Mouse (Mus musculus) megakaryocyte, embryonic 14.5 days (primary cell): Measurements from ENCODE around the gene Fam198b. TPM values are rescaled to one million over a fixed set of nuclear protein-coding genes. Genes with fewer than 3 reads are reported as not detected.
"Not testable (repeated sequence)": the region's sequence is repeated elsewhere in the genome, so short reads cannot be mapped to it uniquely, and the experiment has no call there.

Experiments
- H3K27me3 ChIP-seq: replicated peaks from 2 replicates; pipeline ENCODE3; 2012; ENCODE audit warnings: inconsistent platforms
- H3K36me3 ChIP-seq: replicated peaks from 2 replicates; pipeline ENCODE3; 2012; ENCODE audit warnings: low read length, inconsistent platforms, mixed read lengths
- H3K4me1 ChIP-seq: 2 replicates; pipeline ENCODE4 v1.6.1; 2012; ENCODE audit warnings: inconsistent platforms
- H3K4me3 ChIP-seq: replicated peaks from 2 replicates; pipeline ENCODE3; 2012; ENCODE audit warnings: moderate library complexity, mild to moderate bottlenecking, inconsistent platforms
- H3K9me3 ChIP-seq: 2 replicates; pipeline ENCODE4 v1.6.1; 2012; ENCODE audit warnings: inconsistent platforms
- FLI1 ChIP-seq: IDR thresholded peaks from 2 replicates; pipeline ENCODE4 v1.6.1; 2012; ENCODE audit warnings: low read length, inconsistent platforms, mixed read lengths
- GATA1 ChIP-seq: IDR thresholded peaks from 3 replicates; pipeline ENCODE4 v1.6.1; 2012; ENCODE audit warnings: mixed read lengths, low read length, inconsistent platforms, borderline replicate concordance
- polyA plus RNA-seq: library from polyadenylated mRNA; stranded (reverse); fragments of >175 nt; gene quantifications from 2 replicates; pipeline ENCODE4 v1.2.3, GENCODE M21; 2012; ENCODE audit warnings: low replicate concordance; ENCODE audit not compliant: insufficient read depth

The Fam198b gene
- polyA plus RNA-seq, 1 experiment: 0.08 TPM

DNA sequence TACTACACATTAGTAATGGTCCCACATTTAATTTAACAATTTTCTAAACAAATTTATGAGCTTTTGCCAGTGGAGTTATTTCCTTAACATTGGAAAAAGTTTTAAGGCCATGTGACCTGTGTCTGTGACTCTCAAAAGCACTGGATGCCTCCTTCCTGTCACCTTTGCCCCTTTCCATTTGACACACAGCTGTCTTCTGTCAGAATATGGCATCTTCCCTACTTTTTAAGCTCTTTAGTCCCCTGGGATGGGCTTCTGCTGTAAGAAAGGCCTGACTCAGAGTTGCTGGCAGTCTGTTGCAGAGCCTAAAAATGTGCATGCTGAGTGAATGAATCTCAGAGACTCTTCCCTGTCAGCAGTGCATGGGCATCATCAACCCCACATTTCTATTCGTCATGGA is 63.4 kb downstream of the Fam198b start:
- no peak for TF ChIP-seq GATA1
- no peak for TF ChIP-seq FLI1
- H3K9me3 ChIP-seq: 0 out of 2 replicates have a peak, but pooled peaks cover 5% of the 10 kb centered on the region
- no peaks in the 10 kb centered on the region for H3K36me3 ChIP-seq
- no peak overlapping the region for H3K4me3 ChIP-seq
- peaks cover 16% of the 10 kb centered on the region for H3K4me1 ChIP-seq
- no peaks in the 10 kb centered on the region for H3K27me3 ChIP-seq

DNA sequence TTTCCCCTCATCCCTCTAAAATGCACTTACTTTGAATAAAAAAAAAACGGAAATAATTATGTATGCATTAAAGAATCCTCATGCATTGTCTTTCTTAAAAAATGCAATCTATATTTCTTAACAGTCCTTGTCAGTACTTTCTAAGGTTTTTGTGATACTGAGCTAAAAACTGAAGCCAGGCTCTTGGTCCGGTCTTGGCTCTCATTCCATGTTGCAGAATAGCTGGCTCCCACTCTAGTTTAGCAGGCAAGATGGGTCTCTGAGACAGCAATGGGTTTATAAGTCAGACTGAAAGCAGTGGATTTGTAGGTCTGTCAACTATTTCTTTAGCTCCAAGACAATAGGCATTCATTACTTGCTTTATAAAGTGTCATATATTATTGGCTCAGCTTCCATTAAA is 63.8 kb downstream of the Fam198b start:
- Histone ChIP-seq H3K4me1 (peaks cover 19% of the 10 kb centered on the region), H3K9me3 (0 out of 2 replicates have a peak, but pooled peaks cover 5% of the 10 kb centered on the region), H3K36me3 (no peaks in the 10 kb centered on the region), H3K4me3 (no peak overlapping the region), H3K27me3 (no peaks in the 10 kb centered on the region)
- no peak for TF ChIP-seq GATA1
- no peak for TF ChIP-seq FLI1

DNA sequence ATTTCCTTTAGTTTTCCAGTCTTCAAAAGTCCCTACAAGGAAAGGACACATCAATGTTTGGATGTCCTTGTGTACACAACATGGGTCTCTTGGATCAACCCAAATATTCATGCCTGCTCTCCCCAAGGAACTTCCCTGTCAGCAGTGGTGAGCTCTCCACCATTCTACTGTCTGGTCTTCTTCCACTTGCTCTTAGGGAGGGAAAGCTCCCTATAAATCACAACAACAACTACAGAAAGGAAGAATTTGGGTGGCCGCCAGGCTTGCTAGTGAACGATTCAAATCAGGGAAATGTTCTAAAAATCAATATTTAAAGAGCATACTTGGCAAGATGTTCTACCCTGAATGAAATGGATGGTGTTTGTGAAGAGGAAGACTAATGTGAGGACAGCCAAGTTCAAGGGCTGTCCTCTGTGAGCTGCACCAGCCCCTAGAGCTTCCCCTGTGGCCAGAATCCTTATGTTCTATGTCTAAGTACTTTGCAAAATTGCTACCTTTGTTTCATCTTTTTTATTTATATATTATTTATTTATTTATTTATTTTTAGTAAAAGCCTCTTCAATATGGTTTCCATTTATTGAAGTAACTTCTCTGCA is 68.9 kb downstream of the Fam198b start:
- Histone ChIP-seq H3K36me3 (no peaks in the 10 kb centered on the region), H3K27me3 (no peaks in the 10 kb centered on the region), H3K4me1 (peaks cover 39% of the 10 kb centered on the region), H3K9me3 (0 out of 2 replicates have a peak, but pooled peaks cover 5% of the 10 kb centered on the region), H3K4me3 (no peak overlapping the region)
- TF ChIP-seq GATA1 (no peak), FLI1 (no peak)

DNA sequence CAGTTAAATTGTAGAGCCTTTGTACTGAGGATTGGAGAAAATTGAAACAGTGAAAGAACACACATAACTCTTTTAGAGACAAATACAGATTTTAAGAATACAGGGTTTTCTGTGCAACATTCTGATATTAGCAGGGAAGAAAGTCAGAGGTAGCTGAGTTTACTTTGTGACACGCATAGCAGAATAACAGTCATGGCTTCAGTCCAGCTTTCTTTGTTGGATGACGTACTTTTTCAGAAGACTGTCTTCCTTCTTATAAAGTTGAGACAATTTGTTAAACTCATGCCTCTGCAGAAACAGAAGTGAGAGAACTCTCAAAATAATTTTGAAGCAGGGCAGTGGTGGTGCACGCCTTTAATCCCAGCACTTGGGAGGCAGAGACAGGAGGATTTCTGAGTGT is 70.9 kb downstream of the Fam198b start:
- no peaks in the 10 kb centered on the region for H3K36me3 ChIP-seq
- H3K4me3 ChIP-seq: no peak overlapping the region
- TF ChIP-seq GATA1 (no peak), FLI1 (no peak)
- H3K27me3 ChIP-seq: no peaks in the 10 kb centered on the region
- H3K4me1 ChIP-seq: peaks cover 33% of the 10 kb centered on the region
- H3K9me3 ChIP-seq: no peaks in the 10 kb centered on the region

DNA sequence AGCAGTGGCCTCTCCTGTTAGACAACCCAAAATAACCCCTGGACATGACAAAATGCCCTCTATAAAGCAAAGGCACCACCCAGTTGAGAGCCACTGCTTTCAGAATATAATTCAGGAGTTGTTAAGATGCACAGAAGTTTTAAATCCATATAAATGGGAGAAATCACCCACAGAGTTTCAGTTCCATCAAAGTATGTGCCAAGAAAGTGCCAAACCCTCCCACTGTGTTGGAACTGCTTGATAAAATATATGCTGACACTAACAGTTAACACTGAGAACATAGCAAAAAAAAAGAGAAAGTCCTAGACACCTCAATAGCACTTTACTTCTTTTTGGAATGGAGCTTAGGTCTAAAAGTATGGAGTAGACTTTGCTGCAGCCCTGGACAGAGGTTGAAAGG is 72.5 kb downstream of the Fam198b start:
- Histone ChIP-seq H3K4me3 (no peak overlapping the region), H3K4me1 (peaks cover 33% of the 10 kb centered on the region), H3K27me3 (no peaks in the 10 kb centered on the region), H3K9me3 (no peaks in the 10 kb centered on the region), H3K36me3 (no peaks in the 10 kb centered on the region)
- TF ChIP-seq FLI1 (no peak), GATA1 (no peak)

DNA sequence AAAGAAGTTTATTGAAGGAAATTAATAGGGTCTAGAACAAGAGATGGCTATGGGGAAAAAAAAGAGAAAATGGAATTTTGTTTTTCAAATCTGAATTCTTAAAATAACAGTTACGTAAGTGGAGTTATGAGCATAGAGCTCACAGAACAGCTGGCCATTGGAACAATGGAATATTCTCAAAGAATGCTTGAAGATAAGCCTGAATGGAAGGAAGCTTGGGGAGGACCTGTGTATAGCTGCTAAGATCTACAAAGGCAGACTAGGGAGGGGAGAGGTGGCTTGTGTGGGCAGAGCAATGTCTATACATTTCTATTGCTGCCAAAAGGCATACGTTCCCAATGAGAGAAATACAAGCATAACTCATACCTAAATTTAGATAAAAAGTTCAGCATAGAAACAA is 73.4 kb downstream of the Fam198b start:
- no peaks in the 10 kb centered on the region for H3K27me3 ChIP-seq
- no peak for TF ChIP-seq GATA1
- no peak for TF ChIP-seq FLI1
- H3K4me1 ChIP-seq: peaks cover 29% of the 10 kb centered on the region
- no peaks in the 10 kb centered on the region for H3K9me3 ChIP-seq
- H3K36me3 ChIP-seq: no peaks in the 10 kb centered on the region
- no peak overlapping the region for H3K4me3 ChIP-seq

DNA sequence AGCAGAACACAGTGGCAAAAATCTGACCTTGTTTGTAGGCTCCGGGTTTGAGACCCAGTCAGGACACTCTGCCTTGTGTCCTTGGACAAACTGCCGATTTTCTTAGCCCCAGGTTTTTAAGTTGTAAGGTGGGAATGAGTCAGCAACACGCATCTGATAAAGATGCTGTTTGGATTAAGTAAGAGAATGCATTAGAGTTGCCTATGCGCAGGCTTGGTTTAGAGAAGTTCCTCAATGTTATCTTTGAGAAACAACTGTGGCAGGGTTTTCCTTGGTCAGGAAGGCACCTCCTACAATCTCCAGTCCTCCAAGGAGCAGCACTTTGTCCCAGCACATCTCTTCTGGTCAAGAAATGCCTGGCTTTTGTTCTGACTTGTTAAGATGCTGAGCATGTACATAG is 82.4 kb downstream of the Fam198b start:
- Histone ChIP-seq H3K4me3 (peak overlapping the region; percentile 50), H3K4me1 (peaks cover 55% of the 10 kb centered on the region)
- TF ChIP-seq GATA1 (no peak; the same call in 2 of the 3 replicates), FLI1 (no peak)

DNA sequence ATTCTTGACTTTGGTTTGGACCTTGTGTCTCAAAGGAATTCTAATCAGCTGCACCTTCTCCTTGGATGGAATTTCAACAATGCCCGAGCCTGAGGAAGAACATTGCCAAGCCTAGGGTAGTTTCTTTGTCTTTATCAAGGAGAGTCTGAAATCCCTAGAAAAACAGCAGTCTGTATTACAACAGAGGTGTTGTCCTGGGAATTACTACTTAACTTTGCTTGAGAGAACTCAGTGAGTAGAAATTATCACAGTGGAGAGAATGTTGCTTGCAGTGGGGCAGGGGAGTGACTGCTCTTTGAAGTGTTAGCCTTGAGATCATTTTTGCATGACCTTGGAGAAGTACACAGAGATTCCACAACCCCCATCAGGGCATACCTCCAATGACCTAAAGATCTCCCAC is 83.0 kb downstream of the Fam198b start:
- Histone ChIP-seq H3K9me3 (no peaks in the 10 kb centered on the region), H3K4me3 (no peak overlapping the region), H3K27me3 (no peaks in the 10 kb centered on the region), H3K36me3 (no peaks in the 10 kb centered on the region), H3K4me1 (peaks cover 57% of the 10 kb centered on the region)
- TF ChIP-seq FLI1 (no peak), GATA1 (no peak)

More for the DNA sequence above, 82.4 kb downstream of the Fam198b start:
- no peaks in the 10 kb centered on the region for H3K36me3 ChIP-seq
- H3K9me3 ChIP-seq: no peaks in the 10 kb centered on the region
- no peaks in the 10 kb centered on the region for H3K27me3 ChIP-seq

DNA sequence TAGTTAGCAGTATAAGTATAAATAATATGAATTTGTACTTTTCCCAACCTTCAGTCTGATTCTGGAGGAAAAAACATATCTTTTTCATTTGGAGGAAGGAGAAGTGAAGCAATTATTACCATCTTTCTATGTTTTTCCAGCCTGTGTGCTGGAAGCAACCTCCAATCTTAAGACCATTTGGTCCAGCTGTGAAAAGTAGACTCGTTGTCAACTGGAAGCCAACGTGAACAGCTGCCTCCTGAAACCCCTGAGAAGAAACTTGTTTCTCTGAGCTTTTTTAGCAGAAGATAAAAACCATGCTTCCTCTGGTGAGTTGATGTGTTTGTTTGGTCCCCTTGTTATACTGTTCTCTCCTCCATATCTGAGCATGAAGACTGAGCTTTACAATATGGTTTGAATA is 84.1 kb downstream of the Fam198b start:
- Histone ChIP-seq H3K36me3 (no peaks in the 10 kb centered on the region), H3K27me3 (no peaks in the 10 kb centered on the region), H3K4me1 (peaks cover 62% of the 10 kb centered on the region), H3K4me3 (no peak overlapping the region), H3K9me3 (no peaks in the 10 kb centered on the region)
- no peak for TF ChIP-seq GATA1
- TF ChIP-seq FLI1: no peak

DNA sequence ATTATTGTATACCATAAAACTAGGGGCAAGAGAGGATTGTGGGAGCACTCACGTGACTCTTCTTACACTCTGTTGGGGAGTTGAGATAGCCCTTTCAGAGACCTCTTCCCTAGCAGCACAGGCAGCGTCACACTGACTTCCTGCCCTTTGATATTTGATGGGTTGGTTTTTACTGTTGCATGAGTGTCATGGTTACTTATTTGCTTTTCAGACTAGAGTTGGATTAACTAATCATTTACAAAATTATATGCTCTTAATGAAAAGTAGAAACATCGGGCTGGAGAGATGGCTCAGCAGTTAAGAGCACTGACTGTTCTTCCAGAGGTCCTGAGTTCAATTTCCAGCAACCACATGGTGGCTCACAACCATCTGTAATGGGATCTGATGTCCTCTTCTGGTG is 85.2 kb downstream of the Fam198b start:
- H3K4me1 ChIP-seq: peaks cover 62% of the 10 kb centered on the region
- H3K27me3 ChIP-seq, H3K9me3 ChIP-seq, H3K36me3 ChIP-seq, H3K4me3 ChIP-seq: not testable (repeated sequence)

DNA sequence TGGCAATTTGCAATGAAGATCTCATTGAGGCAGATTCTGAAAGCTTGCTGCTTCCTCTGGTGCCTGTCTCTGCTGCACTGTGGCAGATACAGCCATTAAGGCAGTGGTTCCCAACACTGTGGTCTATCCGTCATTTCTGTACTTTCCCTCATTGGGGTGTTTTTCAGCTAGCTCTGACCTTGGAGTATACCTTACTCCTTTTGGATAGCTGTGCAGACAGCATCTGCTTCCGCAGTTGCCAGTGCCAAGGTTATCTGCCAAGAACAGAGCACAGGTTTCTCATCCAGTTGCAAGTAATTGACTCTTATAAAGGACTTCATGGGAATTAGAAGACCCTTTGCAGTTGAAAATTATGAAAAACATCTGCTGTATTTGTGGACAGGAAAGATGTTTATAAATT is 85.7 kb downstream of the Fam198b start:
- no peaks in the 10 kb centered on the region for H3K36me3 ChIP-seq
- H3K4me3 ChIP-seq: no peak overlapping the region
- peaks cover 67% of the 10 kb centered on the region for H3K4me1 ChIP-seq
- no peaks in the 10 kb centered on the region for H3K27me3 ChIP-seq
- no peaks in the 10 kb centered on the region for H3K9me3 ChIP-seq
- TF ChIP-seq GATA1 (no peak), FLI1 (no peak)
